Mouse (Mus musculus) CH12.LX (cell line): Measurements from ENCODE around the gene Pcdh8. TPM values are rescaled to one million over a fixed set of nuclear protein-coding genes. Genes with fewer than 3 reads are reported as not detected.

Experiments used
- DNase-seq: peaks from one replicate; pipeline ENCODE4 v3.0.0-alpha.2; 2013; ENCODE audit errors: extremely low read depth
- H3K27ac ChIP-seq: 2 replicates; pipeline ENCODE4 v1.5.1; 2012; ENCODE audit warnings: low read depth, mild to moderate bottlenecking, control low read depth, moderate library complexity; ENCODE audit not compliant: insufficient read depth
- H3K27me3 ChIP-seq: replicated peaks from 2 replicates; pipeline ENCODE3; 2012; ENCODE audit warnings: inconsistent platforms
- H3K36me3 ChIP-seq, 2 experiments: replicated peaks in 1 of 2; 2 replicates each; pipeline versions ENCODE3 to v1.6.1; 2012; ENCODE audit warnings: inconsistent platforms in 1 of 2, low read length in 1 of 2, mild to moderate bottlenecking in 1 of 2, mixed read lengths in 1 of 2, moderate library complexity in 1 of 2; ENCODE audit not compliant: control insufficient read depth in 1 of 2, insufficient read depth in 1 of 2
- H3K4me1 ChIP-seq, 2 experiments: 2 replicates each; pipeline ENCODE4 v1.6.1; 2012; ENCODE audit warnings: inconsistent platforms in 1 of 2, moderate library complexity in 1 of 2; ENCODE audit not compliant: insufficient read depth in 2 of 2, control insufficient read depth in 1 of 2
- H3K4me2 ChIP-seq: 2 replicates; pipeline ENCODE4 v1.6.1; 2012; ENCODE audit warnings: low read depth, mild to moderate bottlenecking, control low read depth; ENCODE audit not compliant: poor library complexity, insufficient read depth, severe bottlenecking
- H3K4me3 ChIP-seq, 3 experiments: fragments of 150-350 bp in 1 of 3; sonication (generic) in 1 of 3; replicated peaks in 1 of 3; 2 replicates each; pipeline versions ENCODE3 to v1.5.1; 2011 to 2012; ENCODE audit warnings: low read depth in 2 of 3, low read length in 2 of 3, mild to moderate bottlenecking in 2 of 3, moderate library complexity in 2 of 3, control low read depth in 1 of 3, improper control_type of control experiment in 1 of 3, inconsistent platforms in 1 of 3, mixed read lengths in 1 of 3; ENCODE audit not compliant: poor library complexity in 1 of 3
- H3K79me2 ChIP-seq: replicated peaks from 2 replicates; pipeline ENCODE4 v1.6.1; 2012; ENCODE audit warnings: mild to moderate bottlenecking, moderate library complexity; ENCODE audit not compliant: control insufficient read depth, poor library complexity, insufficient read depth, severe bottlenecking; ENCODE audit errors: extremely low read depth
- H3K9ac ChIP-seq: 2 replicates; pipeline ENCODE4 v1.6.1; 2012; ENCODE audit warnings: low read depth, mild to moderate bottlenecking, control low read depth, moderate library complexity; ENCODE audit not compliant: insufficient read depth
- H3K9me3 ChIP-seq: replicated peaks from 2 replicates; pipeline ENCODE3; 2012; ENCODE audit warnings: low read length, inconsistent platforms, mixed read lengths
- BHLHE40 ChIP-seq: IDR thresholded peaks from 2 replicates; pipeline ENCODE4 v1.6.1; 2011; ENCODE audit warnings: mild to moderate bottlenecking, low read depth, low read length, improper control_type of control experiment
- CHD1 ChIP-seq: IDR thresholded peaks from 2 replicates; pipeline ENCODE4 v1.6.1; 2012; ENCODE audit warnings: low read depth, low read length, improper control_type of control experiment, inconsistent platforms
- CHD2 ChIP-seq: IDR thresholded peaks from 2 replicates; pipeline ENCODE4 v1.6.1; 2011; ENCODE audit warnings: low read length, improper control_type of control experiment
- E2F4 ChIP-seq: IDR thresholded peaks from 2 replicates; pipeline ENCODE4 v1.6.1; 2011; ENCODE audit warnings: low read depth, low read length, improper control_type of control experiment; ENCODE audit not compliant: insufficient replicate concordance
- ETS1 ChIP-seq: conservative IDR thresholded peaks from 2 replicates; pipeline ENCODE4 v1.6.1; 2012; ENCODE audit warnings: low read depth, mild to moderate bottlenecking, inconsistent platforms, low read length, improper control_type of control experiment, moderate library complexity
- GABPA ChIP-seq: IDR thresholded peaks from 2 replicates; pipeline ENCODE4 v1.6.1; 2012; ENCODE audit warnings: low read depth, low read length, improper control_type of control experiment, inconsistent platforms; ENCODE audit not compliant: insufficient replicate concordance
- HCFC1 ChIP-seq: IDR thresholded peaks from 2 replicates; pipeline ENCODE4 v1.6.1; 2012; ENCODE audit warnings: low read depth, mild to moderate bottlenecking, inconsistent platforms, low read length, improper control_type of control experiment
- IRF4 ChIP-seq: IDR thresholded peaks from 2 replicates; pipeline ENCODE4 v1.6.1; 2014; ENCODE audit warnings: low read depth, mild to moderate bottlenecking, inconsistent platforms, low read length, improper control_type of control experiment
- JUN ChIP-seq: IDR thresholded peaks from 2 replicates; pipeline ENCODE4 v1.6.1; 2011; ENCODE audit warnings: low read depth, mild to moderate bottlenecking, low read length, improper control_type of control experiment, moderate library complexity; ENCODE audit not compliant: insufficient read depth
- JUND ChIP-seq: conservative IDR thresholded peaks from 2 replicates; pipeline ENCODE4 v1.6.1; 2011; ENCODE audit warnings: low read depth, low read length, improper control_type of control experiment
- KAT2A ChIP-seq: IDR thresholded peaks from 2 replicates; pipeline ENCODE4 v1.6.1; 2012; ENCODE audit warnings: low read length, improper control_type of control experiment, inconsistent platforms; ENCODE audit not compliant: insufficient replicate concordance
- MAZ ChIP-seq: IDR thresholded peaks from 2 replicates; pipeline ENCODE4 v1.6.1; 2012; ENCODE audit warnings: low read depth, mild to moderate bottlenecking, inconsistent platforms, low read length, improper control_type of control experiment, moderate library complexity
- MEF2A ChIP-seq: IDR thresholded peaks from 2 replicates; pipeline ENCODE4 v1.6.1; 2014; ENCODE audit warnings: low read depth, mild to moderate bottlenecking, inconsistent platforms, low read length, improper control_type of control experiment, borderline replicate concordance
- MYC ChIP-seq: IDR thresholded peaks from 2 replicates; pipeline ENCODE4 v1.6.1; 2011; ENCODE audit warnings: low read depth, mild to moderate bottlenecking, improper control_type of control experiment, low read length
- NELFE ChIP-seq: IDR thresholded peaks from 2 replicates; pipeline ENCODE4 v1.6.1; 2011; ENCODE audit warnings: low read depth, low read length, improper control_type of control experiment
- NRF1 ChIP-seq: IDR thresholded peaks from 2 replicates; pipeline ENCODE4 v1.6.1; 2014; ENCODE audit warnings: low read depth, mild to moderate bottlenecking, inconsistent platforms, low read length, improper control_type of control experiment, moderate library complexity
- PAX5 ChIP-seq: IDR thresholded peaks from 2 replicates; pipeline ENCODE4 v1.6.1; 2012; ENCODE audit warnings: low read length, inconsistent platforms, mixed read lengths
- POLR2AphosphoS2 ChIP-seq: IDR thresholded peaks from 2 replicates; pipeline ENCODE4 v1.6.1; 2011; ENCODE audit warnings: low read depth, low read length, improper control_type of control experiment
- SIN3A ChIP-seq: IDR thresholded peaks from 2 replicates; pipeline ENCODE4 v1.6.1; 2012; ENCODE audit warnings: low read length, improper control_type of control experiment, inconsistent platforms
- TCF12 ChIP-seq: IDR thresholded peaks from 2 replicates; pipeline ENCODE4 v1.6.1; 2014; ENCODE audit warnings: low read depth, mild to moderate bottlenecking, inconsistent platforms, low read length, improper control_type of control experiment
- UBTF ChIP-seq: IDR thresholded peaks from 2 replicates; pipeline ENCODE4 v1.6.1; 2012; ENCODE audit warnings: low read depth, mild to moderate bottlenecking, inconsistent platforms, low read length, improper control_type of control experiment, moderate library complexity
- USF1 ChIP-seq: IDR thresholded peaks from 2 replicates; pipeline ENCODE4 v1.6.1; 2014; ENCODE audit warnings: low read depth, mild to moderate bottlenecking, inconsistent platforms, low read length, improper control_type of control experiment
- USF2 ChIP-seq: conservative IDR thresholded peaks from 2 replicates; pipeline ENCODE4 v1.6.1; 2011; ENCODE audit warnings: low read depth, low read length, improper control_type of control experiment
- ZC3H11A ChIP-seq: IDR thresholded peaks from 2 replicates; pipeline ENCODE4 v1.6.1; 2012; ENCODE audit warnings: low read depth, mild to moderate bottlenecking, inconsistent platforms, low read length, improper control_type of control experiment
- ZKSCAN1 ChIP-seq: IDR thresholded peaks from 2 replicates; pipeline ENCODE4 v1.6.1; 2012; ENCODE audit warnings: low read depth, inconsistent platforms, low read length, improper control_type of control experiment, borderline replicate concordance
- ZNF384 ChIP-seq: IDR thresholded peaks from 2 replicates; pipeline ENCODE4 v1.6.1; 2012; ENCODE audit warnings: low read depth, low read length, improper control_type of control experiment, inconsistent platforms
- dilution Hi-C: fragments of 300-500 bp; cut with MboI; formaldehyde crosslinking; loops from 2 replicates; pipeline ENCODE4 v1.14.3; 2020; ENCODE audit warnings: low sequenced_read_pairs; ENCODE audit not compliant: extremely low pct_unique_long_range_greater_than_20kb, extremely low pct_ligation_motif_present
- in situ Hi-C: fragments of 300-500 bp; cut with MboI; formaldehyde crosslinking; loops from 3 replicates; pipeline ENCODE4 v1.14.3; 2019; ENCODE audit warnings: low sequenced_read_pairs, low pct_ligation_motif_present, low pct_unique_long_range_greater_than_20kb, mixed read lengths
- polyA plus RNA-seq: library from polyadenylated mRNA; unstranded; fragments of >175 nt; gene quantifications from 2 replicates; pipeline ENCODE4 v1.2.1, GENCODE M21; 2012; ENCODE audit warnings: low read depth; ENCODE audit not compliant: insufficient read length
- total RNA-seq, 2 experiments: library from RNA; depleted of rRNA; stranded (reverse); fragments of 300-350 nt in 1 of 2; fragments of >200 nt in 1 of 2; gene quantifications; 2 replicates each; pipeline ENCODE4 v1.2.3; 2012 to 2014

The Pcdh8 gene
- total and polyA plus RNA-seq, 3 experiments: not detected

DNA sequence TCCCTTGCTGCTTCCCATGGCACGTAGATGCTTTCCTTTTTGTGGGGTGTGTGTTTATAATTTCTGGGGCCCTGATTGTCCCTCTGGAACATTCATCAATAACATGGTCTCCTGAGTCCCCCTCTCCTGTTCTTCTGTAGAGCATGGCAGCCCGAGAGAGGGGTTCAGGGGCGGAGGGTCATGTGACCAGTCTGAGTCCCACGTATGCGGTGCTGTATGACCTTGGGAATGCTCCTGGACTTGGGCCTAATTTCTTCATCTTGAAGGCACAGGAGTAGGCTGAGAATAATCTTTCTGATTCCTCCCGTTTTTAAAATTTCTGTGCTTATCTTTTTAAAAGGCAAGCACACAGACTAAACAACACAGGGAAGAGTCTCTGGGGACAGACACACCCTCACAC is 37.6 kb downstream of the Pcdh8 start:
- Histone ChIP-seq H3K79me2 (no peaks in the 10 kb centered on the region), H3K27ac (no peak overlapping the region), H3K4me3 (no peak overlapping the region), H3K36me3 (no peaks in the 10 kb centered on the region), H3K4me1 (peaks cover 3 to 16% of the 10 kb centered on the region in 2 experiments; a peak in 2 of 4 replicates), H3K9ac (no peak overlapping the region), H3K4me2 (no peak overlapping the region), H3K9me3 (no peaks in the 10 kb centered on the region), H3K27me3 (no peaks in the 10 kb centered on the region)
- dilution Hi-C loops (no loop called here), in situ Hi-C loops (no loop called here)
- TF ChIP-seq USF2 (no peak), USF1 (no peak), CHD2 (no peak)
- no peak for DNase-seq

- H3K9me3 ChIP-seq: no peaks in the 10 kb centered on the region
- in situ Hi-C loops: no loop called here
These were observed 42.3 kb downstream of the Pcdh8 start for GRCm38 (mm10) chr14:79728811-79729210.

GRCm38 (mm10) chr14:79724002-79724681 is 47.0 kb downstream of the Pcdh8 start:
- Histone ChIP-seq H3K27ac (no peak overlapping the region), H3K36me3 (no peaks in the 10 kb centered on the region), H3K9me3 (no peaks in the 10 kb centered on the region), H3K27me3 (no peaks in the 10 kb centered on the region), H3K4me1 (no peaks in the 10 kb centered on the region), H3K9ac (no peak overlapping the region), H3K4me3 (no peak overlapping the region), H3K4me2 (no peak overlapping the region), H3K79me2 (no peaks in the 10 kb centered on the region)
- dilution Hi-C loops (no loop called here), in situ Hi-C loops (no loop called here)
- DNase-seq: no peak
- TF ChIP-seq SIN3A (no peak), IRF4 (no peak), ZC3H11A (no peak), GABPA (no peak), HCFC1 (no peak), USF1 (no peak), BHLHE40 (no peak), CHD2 (no peak), ZKSCAN1 (no peak), NRF1 (no peak), CHD1 (no peak), TCF12 (no peak), NELFE (no peak), ZNF384 (no peak), MAZ (no peak), POLR2AphosphoS2 (no peak), UBTF (no peak), MEF2A (no peak)

More at GRCm38 (mm10) chr14:79728811-79729210, 42.3 kb downstream of the Pcdh8 start:
- Histone ChIP-seq H3K79me2 (no peaks in the 10 kb centered on the region), H3K4me1 (no peaks in the 10 kb centered on the region), H3K4me3 (no peak overlapping the region), H3K36me3 (no peaks in the 10 kb centered on the region), H3K4me2 (no peak overlapping the region), H3K9ac (no peak overlapping the region), H3K27ac (no peak overlapping the region), H3K27me3 (no peaks in the 10 kb centered on the region)
- TF ChIP-seq SIN3A: no peak
- TF ChIP-seq MYC: no peak
- no peak for TF ChIP-seq MAZ
- TF ChIP-seq E2F4: no peak
- no peak for TF ChIP-seq KAT2A
- TF ChIP-seq IRF4: no peak
- no peak for TF ChIP-seq CHD2
- no peak for TF ChIP-seq ZC3H11A
- no peak for TF ChIP-seq JUN
- TF ChIP-seq MEF2A: no peak
- no peak for TF ChIP-seq USF2
- no peak for TF ChIP-seq ETS1
- no peak for TF ChIP-seq ZKSCAN1
- no peak for TF ChIP-seq UBTF
- no peak for TF ChIP-seq JUND
- no peak for TF ChIP-seq PAX5
- no peak for TF ChIP-seq ZNF384
- no peak for DNase-seq
- dilution Hi-C loops: no loop called here
